Mouse (Mus musculus) embryonic fibroblast, embryonic 13.5 days (primary cell): ENCODE measurements around the gene Fam162a.

Experiments
- CTCF ChIP-seq: IDR thresholded peaks from 2 replicates; pipeline ENCODE4 v1.5.1; 2011; ENCODE audit warnings: mild to moderate bottlenecking, control low read depth, low read length, moderate library complexity, borderline replicate concordance; ENCODE audit not compliant: insufficient read depth
- POLR2A ChIP-seq: IDR thresholded peaks from 2 replicates; pipeline ENCODE4 v1.6.1; 2011; ENCODE audit warnings: low read depth, mild to moderate bottlenecking, control low read depth, low read length, moderate library complexity

DNA sequence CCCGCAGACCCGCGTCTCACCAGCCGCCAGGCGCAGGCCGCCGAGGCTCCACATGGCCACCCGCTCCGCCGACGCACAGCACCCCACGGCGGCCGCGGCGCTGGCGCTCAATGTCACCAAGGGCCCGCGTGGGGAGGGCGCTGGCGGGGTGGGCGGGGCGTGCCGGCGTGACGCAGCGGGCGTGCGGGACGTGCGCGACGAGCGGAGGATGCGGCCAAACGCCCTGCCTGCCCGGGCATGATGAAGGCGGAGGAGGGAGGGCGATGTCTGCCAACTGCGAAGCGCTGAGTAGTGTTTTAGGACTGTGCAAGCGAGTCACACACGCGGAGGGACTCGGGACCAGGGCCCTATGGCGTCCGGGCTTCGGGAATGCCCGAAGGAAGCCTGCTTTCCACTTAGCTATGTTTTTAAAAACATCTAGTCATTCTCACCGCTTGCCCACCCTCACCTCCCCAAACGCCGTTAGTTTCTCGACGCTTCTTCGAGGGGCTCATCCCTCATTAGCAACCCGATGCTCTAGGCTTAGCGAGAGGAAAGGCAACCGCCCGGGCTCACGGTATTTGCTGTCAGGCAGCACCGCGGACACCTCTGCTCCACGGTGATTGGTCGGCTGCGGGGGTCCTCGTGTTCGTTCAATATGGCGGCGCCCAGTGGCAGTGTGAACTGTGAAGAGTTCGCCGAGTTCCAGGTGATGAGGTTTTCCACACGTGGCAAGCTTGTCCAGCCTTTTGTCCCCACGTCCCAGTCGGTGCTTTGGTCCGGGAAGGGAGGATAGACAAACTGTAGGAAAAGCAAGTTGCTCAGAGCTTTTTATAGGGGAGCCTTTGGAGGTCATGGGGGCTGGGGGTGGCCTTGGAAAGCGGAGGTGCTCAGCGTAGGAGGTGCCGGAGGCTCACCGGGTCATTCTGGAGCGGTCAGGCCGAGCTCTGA is at the start of gene Fam162a, which contains the start of gene Ccdc58:
- peak; percentile 98 for TF ChIP-seq POLR2A
- TF ChIP-seq CTCF: no peak
